Mouse (Mus musculus) limb, embryonic 14.5 days (tissue): ENCODE data around the gene Klb. TPM values are rescaled to one million over a fixed set of nuclear protein-coding genes. Genes with fewer than 3 reads are reported as not detected.

Source experiments
- ATAC-seq: fragments of 200-750 bp; cut with Nextera tagmentation; 2 replicates; pipeline ENCODE4 v1.8.0; 2017; ENCODE audit warnings: low read depth, moderate number of reproducible peaks, moderate TSS enrichment; ENCODE audit not compliant: low FRiP score
- DNase-seq: peaks from one replicate; pipeline ENCODE4 v3.0.0-alpha.2; 2015; ENCODE audit warnings: low spot score
- H3K27ac ChIP-seq: fragments of 300-500 bp; sonication (generic); replicated peaks from 2 replicates; pipeline ENCODE4 v1.5.1; 2014; ENCODE audit warnings: low read depth, mild to moderate bottlenecking, low read length, moderate library complexity, mixed read lengths
- H3K27me3 ChIP-seq: fragments of 300-500 bp; sonication (generic); 2 replicates; pipeline ENCODE4 v1.6.1; 2014; ENCODE audit warnings: low read length, mixed read lengths; ENCODE audit not compliant: control insufficient read depth, insufficient read depth
- H3K36me3 ChIP-seq: fragments of 300-500 bp; sonication (generic); 2 replicates; pipeline ENCODE4 v1.6.1; 2014; ENCODE audit warnings: mild to moderate bottlenecking, low read length, moderate library complexity, mixed read lengths; ENCODE audit not compliant: control insufficient read depth, insufficient read depth
- H3K4me1 ChIP-seq: fragments of 300-500 bp; sonication (generic); 2 replicates; pipeline ENCODE4 v1.6.1; 2014; ENCODE audit warnings: antibody characterized with exemption, low read length, mixed read lengths; ENCODE audit not compliant: control insufficient read depth, insufficient read depth
- H3K4me2 ChIP-seq: fragments of 300-500 bp; sonication (generic); replicated peaks from 2 replicates; pipeline ENCODE4 v1.6.1; 2014; ENCODE audit warnings: low read depth, mild to moderate bottlenecking, low read length, moderate library complexity; ENCODE audit not compliant: severe bottlenecking
- H3K4me3 ChIP-seq: fragments of 300-500 bp; sonication (generic); replicated peaks from 2 replicates; pipeline ENCODE4 v1.5.1; 2014; ENCODE audit warnings: low read length
- H3K9ac ChIP-seq: fragments of 300-500 bp; sonication (generic); 2 replicates; pipeline ENCODE4 v1.6.1; 2014; ENCODE audit warnings: mild to moderate bottlenecking, low read depth, low read length, moderate library complexity; ENCODE audit not compliant: severe bottlenecking
- H3K9me3 ChIP-seq: fragments of 300-500 bp; sonication (generic); 2 replicates; pipeline ENCODE4 v1.6.1; 2016; ENCODE audit warnings: low read length; ENCODE audit not compliant: control insufficient read depth
- POLR2A ChIP-seq: fragments of 200-500 bp; IDR thresholded peaks from 2 replicates; pipeline ENCODE4 v1.8.0; 2012; ENCODE audit warnings: inconsistent platforms, mild to moderate bottlenecking, moderate library complexity, borderline replicate concordance; ENCODE audit not compliant: insufficient read depth, insufficient read length; ENCODE audit errors: extremely low read depth
- WGBS: fragments of 180-500 bp; shearing (Covaris S2); extraction: QIAGEN DNeasy Blood & Tissue Kit; methylation state at CpG from one replicate; pipeline ENCODE4 v1.1.7; 2014; 5-methylcytosine and 5-hydroxymethylcytosine counted together
- polyA plus RNA-seq, 2 experiments: library from polyadenylated mRNA; depleted of rRNA in 1 of 2; stranded (reverse) in 1 of 2; unstranded in 1 of 2; fragments of >200 nt; fragmentation: Nextera tagmentation in 1 of 2; extraction: Ambion mirVana in 1 of 2; gene quantifications; 2 replicates each; pipeline versions ENCODE4 v1.2.1 to v1.2.3; 2012 to 2014

Gene Klb
- polyA plus RNA-seq, 2 experiments, result 0.11 TPM; not detected in 1

- no peak for TF ChIP-seq POLR2A
- DNase-seq, result no peak
- Histone ChIP-seq H3K27me3 (no peaks in the 10 kb centered on the region), H3K9ac (no peak overlapping the region), H3K36me3 (no peaks in the 10 kb centered on the region), H3K4me1 (no peaks in the 10 kb centered on the region; the same call in 1 of the 2 replicates), H3K4me2 (no peak overlapping the region), H3K9me3 (no peaks in the 10 kb centered on the region), H3K27ac (no peak overlapping the region), H3K4me3 (no peak overlapping the region)
- WGBS, result 85% methylated on average over 3 of the region's 3 CpGs
- no peak for ATAC-seq
These were observed 18.1 kb upstream of the Klb start for GRCm38 (mm10) chr5:65329971-65330370.

- Histone ChIP-seq H3K36me3 (no peaks in the 10 kb centered on the region), H3K9me3 (no peaks in the 10 kb centered on the region), H3K4me2 (peak overlapping the region; percentile 57), H3K4me3 (peak overlapping the region; percentile 83), H3K9ac (peak overlapping the region; percentile 94), H3K27ac (peak overlapping the region; percentile 89), H3K4me1 (no peaks in the 10 kb centered on the region; the same call in 1 of the 2 replicates), H3K27me3 (no peaks in the 10 kb centered on the region)
- WGBS, result 11% methylated on average over 8 of the region's 8 CpGs
- DNase-seq (no peak), ATAC-seq (no peak)
- TF ChIP-seq POLR2A, result no peak
These were observed 13.3 kb upstream of the Klb start for GRCm38 (mm10) chr5:65334788-65335187.

GRCm38 (mm10) chr5:65335298-65336074 is 12.6 kb upstream of the Klb start, which contains the start of gene Rfc1:
Gene Rfc1 (minus strand): TSS chr5:65335670.
- peak within 1 kb of the TSS; percentile 94 for H3K9ac ChIP-seq
- peak within 1 kb of the TSS; percentile 89 for H3K27ac ChIP-seq
- no peaks in the 10 kb centered on the region; the same call in 1 of the 2 replicates for H3K4me1 ChIP-seq
- TF ChIP-seq POLR2A, result 0 out of 2 replicates have a peak, but pooled peaks have one; percentile 33
- peak within 1 kb of the TSS; percentile 57 for H3K4me2 ChIP-seq
- WGBS, result under 1% methylated on average over 63 of the region's 65 CpGs
- DNase-seq, result peak; percentile 88
- peak; percentile 98 for ATAC-seq
- H3K36me3 ChIP-seq, result no peaks in the 10 kb centered on the region
- no peaks in the 10 kb centered on the region for H3K9me3 ChIP-seq
- H3K27me3 ChIP-seq, result no peaks in the 10 kb centered on the region
- H3K4me3 ChIP-seq, result peak within 1 kb of the TSS; percentile 83

- H3K27me3 ChIP-seq, result no peaks in the 10 kb centered on the region
- 30% methylated on average over 4 of the region's 4 CpGs for WGBS
- H3K4me2 ChIP-seq, result peak overlapping the region; percentile 57
- no peak for TF ChIP-seq POLR2A
- no peak overlapping the region for H3K27ac ChIP-seq
- no peaks in the 10 kb centered on the region for H3K36me3 ChIP-seq
- no peaks in the 10 kb centered on the region; the same call in 1 of the 2 replicates for H3K4me1 ChIP-seq
- ATAC-seq (peak; percentile 16; the same call in 1 of the 2 replicates), DNase-seq (no peak)
- H3K4me3 ChIP-seq, result peak overlapping the region; percentile 83
- no peaks in the 10 kb centered on the region for H3K9me3 ChIP-seq
- 0 out of 2 replicates have a peak overlapping the region, but pooled peaks have one; percentile 94 for H3K9ac ChIP-seq
These were observed 12.1 kb upstream of the Klb start for GRCm38 (mm10) chr5:65336075-65336355.

- ATAC-seq, result no peak
- Histone ChIP-seq H3K4me1 (no peaks in the 10 kb centered on the region; the same call in 1 of the 2 replicates), H3K27me3 (no peaks in the 10 kb centered on the region), H3K9me3 (no peaks in the 10 kb centered on the region), H3K4me2 (no peak overlapping the region), H3K36me3 (no peaks in the 10 kb centered on the region), H3K27ac (no peak overlapping the region), H3K4me3 (no peak overlapping the region), H3K9ac (no peak overlapping the region)
- TF ChIP-seq POLR2A, result no peak
- 83% methylated on average over 6 of the region's 6 CpGs for WGBS
- DNase-seq, result no peak
These were observed 9.7 kb upstream of the Klb start for GRCm38 (mm10) chr5:65338394-65338793.
